Mouse (Mus musculus) forebrain, embryonic 15.5 days (tissue): ENCODE data around the gene Bcar1. TPM values are rescaled to one million over a fixed set of nuclear protein-coding genes. Genes with fewer than 3 reads are reported as not detected.

ENCODE experiments used
- ATAC-seq: fragments of 200-750 bp; cut with Nextera tagmentation; replicated peaks from 2 replicates; pipeline ENCODE4 v1.8.0; 2017; ENCODE audit warnings: mild to moderate bottlenecking, moderate TSS enrichment, moderate library complexity
- H3K27ac ChIP-seq: fragments of 300-500 bp; sonication (generic); replicated peaks from 2 replicates; pipeline ENCODE4 v1.5.1; 2015; ENCODE audit warnings: mild to moderate bottlenecking, inconsistent platforms
- H3K27me3 ChIP-seq: fragments of 300-500 bp; sonication (generic); 2 replicates; pipeline ENCODE4 v1.6.1; 2015; ENCODE audit warnings: inconsistent platforms
- H3K36me3 ChIP-seq: fragments of 300-500 bp; sonication (generic); 2 replicates; pipeline ENCODE4 v1.6.1; 2015; ENCODE audit warnings: mild to moderate bottlenecking, inconsistent platforms
- H3K4me1 ChIP-seq: fragments of 300-500 bp; sonication (generic); 2 replicates; pipeline ENCODE4 v1.6.1; 2015; ENCODE audit warnings: inconsistent platforms
- H3K4me2 ChIP-seq: fragments of 300-500 bp; sonication (generic); replicated peaks from 2 replicates; pipeline ENCODE4 v1.6.1; 2015; ENCODE audit warnings: mild to moderate bottlenecking, inconsistent platforms
- H3K4me3 ChIP-seq: fragments of 300-500 bp; sonication (generic); 2 replicates; pipeline ENCODE4 v1.5.1; 2015; ENCODE audit warnings: mild to moderate bottlenecking, inconsistent platforms
- H3K9ac ChIP-seq: fragments of 300-500 bp; sonication (generic); replicated peaks from 2 replicates; pipeline ENCODE4 v1.6.1; 2015; ENCODE audit warnings: mild to moderate bottlenecking, inconsistent platforms
- H3K9me3 ChIP-seq: fragments of 300-500 bp; sonication (generic); 2 replicates; pipeline ENCODE4 v1.6.1; 2016; ENCODE audit warnings: inconsistent platforms
- WGBS: fragments of 180-500 bp; shearing (Covaris S2); methylation state at CpG from one replicate; pipeline ENCODE4 v1.1.7; 2015; ENCODE audit warnings: mixed read lengths; 5-methylcytosine and 5-hydroxymethylcytosine counted together
- polyA plus RNA-seq: library from polyadenylated mRNA; unstranded; fragments of >200 nt; fragmentation: Nextera tagmentation; extraction: Ambion mirVana; gene quantifications from 2 replicates; pipeline ENCODE4 v1.2.1, GENCODE M21; 2015

The Bcar1 gene
- polyA plus RNA-seq, 1 experiment from 2014 or later, result 51.8 TPM

DNA sequence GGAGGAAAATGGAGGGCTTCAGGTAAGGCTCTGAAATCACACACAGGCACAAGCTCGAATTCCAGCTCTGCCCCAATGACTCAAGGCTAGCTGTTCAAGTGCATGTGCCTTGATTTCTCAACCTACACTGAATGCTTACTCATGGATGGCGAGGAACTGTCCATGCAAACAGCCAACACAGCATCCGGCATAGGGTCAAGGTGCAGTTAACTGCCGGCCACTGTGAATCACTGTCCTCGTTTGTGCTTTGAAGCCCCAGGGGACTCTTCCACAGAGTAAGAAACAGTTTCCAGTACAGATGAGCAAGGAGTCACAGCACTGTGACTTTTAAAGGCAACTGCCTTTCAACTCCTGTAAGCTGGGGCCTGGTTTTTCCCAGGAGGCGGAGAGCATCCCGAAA is 36.1 kb upstream of the Bcar1 start:
- H3K9me3 ChIP-seq, result no peaks in the 10 kb centered on the region
- peaks cover 35% of the 10 kb centered on the region for H3K4me1 ChIP-seq
- ATAC-seq, result no peak
- no peak overlapping the region; the same call in 1 of the 2 replicates for H3K27ac ChIP-seq
- no peak overlapping the region for H3K4me2 ChIP-seq
- WGBS, result 83% methylated on average over 7 of the region's 7 CpGs
- no peak overlapping the region for H3K9ac ChIP-seq
- no peaks in the 10 kb centered on the region for H3K36me3 ChIP-seq
- no peaks in the 10 kb centered on the region for H3K27me3 ChIP-seq
- H3K4me3 ChIP-seq, result no peak overlapping the region

DNA sequence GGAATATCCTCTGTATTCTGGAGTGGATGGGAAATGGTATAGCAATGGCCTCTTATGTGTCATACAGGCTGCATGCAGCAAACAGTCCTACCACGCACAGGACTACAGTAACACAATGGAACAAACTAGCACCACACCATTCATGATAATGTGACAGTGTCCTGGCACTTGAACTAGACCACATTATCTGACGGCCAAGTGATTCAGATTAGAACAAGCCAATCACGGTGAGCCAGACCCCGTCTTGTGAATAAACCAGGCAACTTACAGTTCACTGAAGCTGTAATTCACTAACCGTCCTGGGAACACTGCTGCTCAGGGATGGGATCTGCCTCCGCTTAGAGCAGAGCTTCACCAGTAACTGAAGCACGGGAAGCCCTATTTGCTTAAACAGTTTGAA is 35.2 kb upstream of the Bcar1 start:
- peak; percentile 69 for ATAC-seq

DNA sequence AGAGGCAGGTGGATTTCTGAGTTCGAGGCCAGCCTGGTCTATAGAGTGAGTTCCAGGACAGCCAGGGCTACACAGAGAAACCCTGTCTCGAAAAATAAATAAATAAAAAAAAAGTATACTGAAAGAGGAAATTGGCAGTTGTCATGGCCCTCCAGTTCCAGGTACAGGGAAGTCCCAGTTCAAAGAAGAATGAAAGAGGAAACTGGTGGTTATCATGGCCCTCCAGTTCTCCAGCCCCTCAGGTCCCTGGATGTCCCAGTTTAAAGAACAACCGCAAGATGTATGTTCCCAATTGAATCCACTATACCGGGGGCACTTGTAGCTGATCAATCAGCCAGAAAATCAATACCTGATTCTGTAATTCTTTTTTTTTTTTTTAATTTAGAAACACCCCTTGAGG is 32.9 kb upstream of the Bcar1 start:
- Histone ChIP-seq H3K36me3 (no peaks in the 10 kb centered on the region), H3K27ac (no peak overlapping the region), H3K9ac (no peak overlapping the region), H3K4me2 (no peak overlapping the region), H3K4me1 (peaks cover 25% of the 10 kb centered on the region), H3K4me3 (no peak overlapping the region), H3K27me3 (no peaks in the 10 kb centered on the region), H3K9me3 (no peaks in the 10 kb centered on the region)
- no peak for ATAC-seq
- WGBS, result 94% methylated on average over 4 of the region's 4 CpGs

More for the DNA sequence above, 35.2 kb upstream of the Bcar1 start:
- H3K9me3 ChIP-seq, result no peaks in the 10 kb centered on the region
- 27% methylated on average over 7 of the region's 7 CpGs for WGBS
- H3K9ac ChIP-seq, result no peak overlapping the region
- peaks cover 35% of the 10 kb centered on the region for H3K4me1 ChIP-seq
- H3K27ac ChIP-seq, result peak overlapping the region; percentile 58
- no peaks in the 10 kb centered on the region for H3K36me3 ChIP-seq
- H3K4me2 ChIP-seq, result no peak overlapping the region
- no peaks in the 10 kb centered on the region for H3K27me3 ChIP-seq
- no peak overlapping the region for H3K4me3 ChIP-seq

DNA sequence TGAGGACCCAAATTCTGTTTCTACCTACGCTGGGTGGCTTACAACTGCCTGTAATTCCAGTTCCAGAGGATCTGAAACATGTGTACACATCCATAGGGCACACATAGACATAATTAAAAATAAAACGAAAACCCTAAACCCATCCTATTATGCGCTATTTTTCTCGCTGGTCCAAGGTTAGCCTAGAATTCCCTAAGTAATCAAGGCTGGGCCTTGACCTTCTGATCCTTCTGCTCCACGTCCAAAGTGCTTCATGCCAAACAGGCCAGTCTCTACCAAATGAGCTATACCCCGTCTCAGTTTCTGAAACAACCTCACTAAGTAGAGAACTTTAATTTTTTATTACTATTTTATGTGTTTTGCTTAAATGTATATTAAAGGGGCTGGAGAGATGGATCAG is 32.2 kb upstream of the Bcar1 start:
- WGBS, result 94% methylated on average over 6 of the region's 6 CpGs

DNA sequence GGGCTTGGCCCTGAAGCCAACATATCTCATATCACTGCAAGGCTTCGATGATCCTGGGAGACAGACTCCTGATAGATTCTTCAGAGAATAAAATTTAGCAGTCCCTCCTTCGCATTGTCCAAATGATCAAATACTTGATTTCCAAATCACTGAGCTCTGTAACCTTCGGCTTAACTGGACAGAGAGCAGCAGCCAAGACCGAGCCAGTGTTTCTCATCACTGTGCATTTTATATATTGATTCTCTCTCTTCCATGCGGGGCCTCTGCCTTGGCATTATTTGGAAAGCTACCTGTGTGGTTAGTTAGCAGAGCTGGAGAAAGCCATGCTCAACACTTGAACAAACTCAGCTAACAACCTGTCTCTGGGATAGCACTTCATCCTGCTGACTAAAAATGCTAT is 29.9 kb upstream of the Bcar1 start:
- Histone ChIP-seq H3K4me1 (peaks cover 41% of the 10 kb centered on the region), H3K9me3 (no peaks in the 10 kb centered on the region), H3K36me3 (no peaks in the 10 kb centered on the region), H3K27me3 (no peaks in the 10 kb centered on the region), H3K9ac (no peak overlapping the region), H3K4me2 (no peak overlapping the region), H3K4me3 (no peak overlapping the region), H3K27ac (no peak overlapping the region)
- WGBS, result 94% methylated on average over 5 of the region's 5 CpGs
- ATAC-seq, result no peak

More for the DNA sequence above, 32.2 kb upstream of the Bcar1 start:
- Histone ChIP-seq H3K9me3 (no peaks in the 10 kb centered on the region), H3K36me3 (no peaks in the 10 kb centered on the region), H3K4me1 (peaks cover 32% of the 10 kb centered on the region), H3K4me2 (no peak overlapping the region), H3K9ac (no peak overlapping the region), H3K27me3 (no peaks in the 10 kb centered on the region), H3K4me3 (no peak overlapping the region), H3K27ac (no peak overlapping the region)
- no peak for ATAC-seq

DNA sequence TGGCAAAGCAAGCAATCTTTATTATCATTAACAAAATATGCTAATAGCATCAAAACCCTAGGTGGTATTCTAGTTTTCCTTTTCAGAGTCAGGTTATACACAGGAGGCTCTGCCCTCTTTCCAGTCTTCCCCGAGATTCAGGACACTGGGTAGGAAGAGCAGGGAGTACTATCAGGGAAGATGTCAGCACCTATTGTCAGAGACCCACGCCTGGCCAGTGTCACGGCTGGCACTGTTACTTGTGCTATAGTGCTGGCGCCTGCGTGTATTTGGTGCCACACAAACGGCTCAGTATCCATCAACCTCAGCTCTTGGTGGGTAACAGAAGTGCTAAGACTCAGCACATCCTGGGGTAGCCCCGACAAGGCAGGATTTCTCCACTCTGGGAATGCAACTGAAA is 29.4 kb upstream of the Bcar1 start:
- H3K4me3 ChIP-seq, result no peak overlapping the region
- no peaks in the 10 kb centered on the region for H3K36me3 ChIP-seq
- H3K4me1 ChIP-seq, result peaks cover 37% of the 10 kb centered on the region
- no peak for ATAC-seq
- H3K9me3 ChIP-seq, result no peaks in the 10 kb centered on the region
- 88% methylated on average over 7 of the region's 7 CpGs for WGBS
- no peak overlapping the region for H3K9ac ChIP-seq
- H3K27ac ChIP-seq, result no peak overlapping the region
- H3K4me2 ChIP-seq, result no peak overlapping the region
- no peaks in the 10 kb centered on the region for H3K27me3 ChIP-seq

DNA sequence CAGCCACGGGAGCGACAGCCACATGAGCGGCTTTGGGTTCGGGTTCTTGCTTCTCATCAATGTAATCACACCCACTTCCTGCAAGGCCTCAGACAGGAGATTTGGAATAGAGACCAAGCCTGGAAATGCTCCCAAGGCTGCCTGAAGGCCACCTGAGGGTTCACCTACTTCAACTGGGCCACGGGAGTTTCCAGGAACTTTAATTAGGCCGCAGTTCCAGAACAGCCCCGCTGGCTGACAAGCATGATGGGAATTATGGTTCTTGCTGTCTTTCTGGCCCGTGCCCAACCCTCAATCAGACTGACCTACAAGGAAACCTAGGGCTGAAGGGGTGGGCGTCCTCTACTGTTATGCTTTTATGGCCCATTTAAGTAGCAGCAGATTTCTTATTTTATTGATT is 28.5 kb upstream of the Bcar1 start:
- 90% methylated on average over 9 of the region's 9 CpGs for WGBS
- no peak overlapping the region for H3K4me2 ChIP-seq
- ATAC-seq, result no peak
- H3K36me3 ChIP-seq, result no peaks in the 10 kb centered on the region; the same call in 1 of the 2 replicates
- no peak overlapping the region for H3K4me3 ChIP-seq
- H3K9me3 ChIP-seq, result no peaks in the 10 kb centered on the region
- H3K9ac ChIP-seq, result no peak overlapping the region
- H3K27me3 ChIP-seq, result no peaks in the 10 kb centered on the region
- H3K27ac ChIP-seq, result no peak overlapping the region
- H3K4me1 ChIP-seq, result peaks cover 34% of the 10 kb centered on the region

DNA sequence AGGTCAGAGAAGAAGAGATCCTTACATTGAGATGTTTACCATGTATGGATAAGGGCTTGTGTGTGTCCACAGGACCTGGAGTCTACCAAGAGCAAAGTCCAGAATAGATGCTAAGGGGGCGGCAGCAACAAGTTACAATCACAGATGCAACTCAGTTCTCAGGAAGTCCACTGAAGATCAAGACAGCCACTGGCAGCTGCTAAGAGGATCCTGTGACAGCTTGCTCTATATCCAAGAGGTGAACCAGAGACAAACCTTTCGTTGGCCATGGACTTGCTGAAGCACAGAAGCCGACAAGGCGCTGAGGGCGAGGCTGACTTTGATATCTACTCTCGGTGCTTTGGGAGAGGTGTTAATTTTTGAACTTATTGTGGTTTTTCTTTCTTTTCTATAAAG is 28.0 kb upstream of the Bcar1 start:
- Histone ChIP-seq H3K4me2 (no peak overlapping the region), H3K27ac (peak overlapping the region; percentile 91), H3K4me1 (peaks cover 35% of the 10 kb centered on the region), H3K9me3 (no peaks in the 10 kb centered on the region), H3K4me3 (no peak overlapping the region), H3K9ac (no peak overlapping the region), H3K27me3 (no peaks in the 10 kb centered on the region), H3K36me3 (no peaks in the 10 kb centered on the region; the same call in 1 of the 2 replicates)
- no peak for ATAC-seq
- WGBS, result 91% methylated on average over 6 of the region's 6 CpGs

DNA sequence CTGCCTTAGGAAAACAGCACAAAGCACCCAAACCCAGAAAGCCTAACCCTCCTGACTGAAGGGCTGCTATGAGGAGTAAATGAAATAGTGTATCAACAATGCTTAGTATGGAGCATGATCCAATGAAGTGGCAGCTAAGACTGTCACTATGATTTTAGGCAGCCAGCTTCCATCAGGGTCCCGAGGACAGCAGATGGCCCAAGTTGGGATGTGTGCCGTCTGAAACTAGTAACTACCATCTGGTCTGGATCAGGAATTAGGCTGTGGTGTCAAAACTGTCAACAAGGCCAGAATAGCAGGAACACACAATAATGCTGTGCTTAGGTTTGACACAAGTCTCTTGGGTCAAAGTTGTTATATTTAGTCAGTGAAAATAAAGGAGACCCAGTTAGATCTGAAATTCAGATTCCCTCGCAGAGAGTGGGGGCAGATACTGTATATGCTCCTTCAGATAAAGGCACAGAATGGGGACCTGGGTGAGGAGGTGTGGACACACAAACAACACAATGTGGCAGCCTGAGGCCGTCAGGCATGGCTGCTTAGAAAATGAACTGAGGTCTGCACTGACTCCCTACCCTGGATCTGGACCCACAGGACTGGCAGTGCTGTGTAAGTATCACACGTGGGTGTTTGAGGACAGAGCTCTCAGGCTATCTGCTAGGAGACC is 27.5 kb upstream of the Bcar1 start:
- no peak overlapping the region for H3K4me3 ChIP-seq
- no peaks in the 10 kb centered on the region; the same call in 1 of the 2 replicates for H3K36me3 ChIP-seq
- peak; percentile 80 for ATAC-seq
- WGBS, result 53% methylated on average over 5 of the region's 5 CpGs
- no peaks in the 10 kb centered on the region for H3K9me3 ChIP-seq
- H3K4me1 ChIP-seq, result peaks cover 35% of the 10 kb centered on the region
- H3K9ac ChIP-seq, result no peak overlapping the region
- peak overlapping the region; percentile 91 for H3K27ac ChIP-seq
- no peaks in the 10 kb centered on the region for H3K27me3 ChIP-seq
- no peak overlapping the region for H3K4me2 ChIP-seq

DNA sequence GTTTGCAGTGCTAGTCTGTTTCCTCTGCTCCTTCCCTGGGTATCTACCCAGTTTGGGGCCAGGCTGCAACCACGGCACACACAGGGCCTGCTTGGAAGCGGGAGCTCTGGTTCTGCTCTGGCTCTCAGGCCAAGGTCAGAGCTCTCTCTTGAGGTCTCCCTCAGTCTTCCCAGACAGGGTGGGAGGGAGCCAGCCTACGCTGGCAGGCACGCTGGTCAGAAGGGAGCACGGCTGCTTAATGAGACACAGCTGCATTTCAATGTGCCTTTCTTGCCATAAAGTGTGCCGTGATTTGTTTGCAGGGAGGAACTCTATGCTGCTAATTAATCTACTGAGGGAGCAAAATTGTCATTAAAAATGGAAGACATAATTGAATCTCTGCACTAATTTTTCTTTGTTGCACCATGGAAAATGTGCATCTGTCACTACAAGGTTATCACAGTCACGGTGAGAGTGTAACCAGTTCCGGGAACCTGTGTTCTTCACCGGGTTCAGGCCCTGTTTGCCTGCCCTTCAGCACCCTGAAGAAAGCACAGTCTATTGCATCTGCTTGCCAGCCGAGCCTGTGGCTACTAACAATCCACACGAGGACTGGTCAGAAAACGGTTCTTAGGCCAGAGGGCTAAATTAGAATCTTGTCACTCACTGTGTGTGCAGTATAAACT is 26.3 kb upstream of the Bcar1 start:
- Histone ChIP-seq H3K27ac (peak overlapping the region; percentile 91), H3K9ac (peak overlapping the region; percentile 12; the same call in 1 of the 2 replicates), H3K4me1 (peaks cover 35% of the 10 kb centered on the region), H3K9me3 (no peaks in the 10 kb centered on the region), H3K27me3 (no peaks in the 10 kb centered on the region), H3K4me3 (no peak overlapping the region), H3K36me3 (no peaks in the 10 kb centered on the region; the same call in 1 of the 2 replicates), H3K4me2 (no peak overlapping the region)
- 17% methylated on average over 12 of the region's 12 CpGs for WGBS
- ATAC-seq, result peak; percentile 78

DNA sequence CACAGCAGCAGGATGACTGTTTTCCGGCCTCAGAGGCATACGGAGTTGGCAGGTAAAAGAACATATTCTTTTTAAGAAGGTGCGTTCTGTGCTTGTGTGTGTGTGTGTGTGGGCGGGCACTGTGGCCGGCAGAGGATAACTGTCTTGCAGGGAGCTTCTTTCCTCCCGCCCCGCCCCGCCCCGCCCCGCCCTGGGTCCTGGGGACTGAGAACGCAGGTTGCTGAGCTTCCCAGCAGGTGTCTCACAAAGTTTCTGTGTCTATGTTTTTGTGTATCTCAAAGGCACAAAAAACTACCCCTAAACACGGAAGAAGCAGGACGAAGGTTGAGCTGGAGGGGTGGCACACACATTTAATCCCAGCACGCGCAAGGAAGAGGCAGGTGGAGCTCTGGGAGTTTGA is 25.7 kb upstream of the Bcar1 start:
- Histone ChIP-seq H3K27me3 (no peaks in the 10 kb centered on the region), H3K9ac (no peak overlapping the region), H3K4me2 (no peak overlapping the region), H3K9me3 (no peaks in the 10 kb centered on the region), H3K36me3 (no peaks in the 10 kb centered on the region; the same call in 1 of the 2 replicates), H3K4me3 (no peak overlapping the region), H3K4me1 (peaks cover 35% of the 10 kb centered on the region), H3K27ac (peak overlapping the region; percentile 91)
- 59% methylated on average over 14 of the region's 15 CpGs for WGBS
- ATAC-seq, result no peak

DNA sequence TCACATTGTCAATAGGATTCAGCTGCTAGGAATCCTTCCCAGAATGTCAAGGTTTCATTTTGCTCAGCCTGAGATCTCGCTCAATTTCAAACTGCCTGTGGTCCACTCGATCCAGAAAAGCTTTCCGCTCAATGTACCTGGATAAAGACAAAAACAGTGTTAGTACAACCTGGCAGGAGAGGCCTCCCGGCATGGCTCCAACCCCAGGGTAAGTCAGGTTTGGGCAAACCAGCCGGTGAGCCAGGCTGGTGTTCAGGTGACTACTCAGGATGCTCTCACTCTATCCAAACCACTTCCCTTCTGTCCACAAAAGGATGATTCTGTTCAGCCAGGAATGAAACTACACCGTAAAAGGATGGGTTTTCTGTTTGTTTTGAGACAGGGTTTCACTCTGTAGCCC is 25.0 kb upstream of the Bcar1 start:
- no peak for ATAC-seq
- no peak overlapping the region for H3K9ac ChIP-seq

More for the DNA sequence above, 25.0 kb upstream of the Bcar1 start:
- Histone ChIP-seq H3K4me2 (no peak overlapping the region), H3K9me3 (no peaks in the 10 kb centered on the region), H3K4me3 (no peak overlapping the region), H3K4me1 (peaks cover 35% of the 10 kb centered on the region), H3K27me3 (no peaks in the 10 kb centered on the region), H3K36me3 (no peaks in the 10 kb centered on the region; the same call in 1 of the 2 replicates), H3K27ac (no peak overlapping the region)
- WGBS, result 83% methylated on average over 6 of the region's 6 CpGs
